10 mouse cellular contexts compared by ENCODE assay signal in the genomic region with DNA sequence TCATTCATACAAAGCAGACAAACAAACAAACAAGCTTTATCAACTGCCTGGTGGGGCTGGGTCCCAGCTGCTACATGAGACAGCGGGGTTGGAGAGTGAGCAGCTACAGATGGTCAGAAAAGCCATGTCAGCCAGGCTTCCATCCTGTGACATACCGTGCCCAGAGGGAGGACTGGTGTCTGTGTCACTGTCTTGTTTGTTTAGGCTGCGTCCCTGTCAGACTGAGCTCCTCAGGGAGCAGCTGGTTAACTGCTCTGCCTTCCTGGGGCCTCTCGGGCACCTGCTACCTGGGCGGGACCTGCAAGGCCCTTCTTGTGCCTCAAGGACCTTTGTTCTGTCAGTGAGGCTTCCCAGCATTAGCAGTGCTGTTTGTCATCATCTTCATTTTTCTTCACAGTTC. TPM values are rescaled to one million over a fixed set of nuclear protein-coding genes. Genes with fewer than 3 reads are reported as not detected.
DNase-seq lines count a peak whose midpoint lies in the region; ATAC-seq lines count a peak whose summit lies in the region.
"Had no signal": no experiment of that assay in that cellular context is flagged by ENCODE, and none has a peak within 500 bp of the region (broad histone marks: within the 10 kb centered on the region; RNA-seq: fewer than 3 reads in every experiment).

No protein-coding gene starts in this region.

- DNase-seq in midbrain, embryonic 10.5 days (ENCODE audit: low spot score): no peak
- peak; percentile 54 to 60 for DNase-seq in cerebellum, postnatal 25 days
- no peak for DNase-seq in gastrocnemius, postnatal 36 days
- no peak for DNase-seq in right cerebral cortex, postnatal 25 days
- DNase-seq in adrenal gland, adult 2 months: no peak
- DNase-seq: lung, postnatal 36 days; thymus, postnatal 25 days had no signal

- H3K27me3 ChIP-seq in midbrain, embryonic 12.5 days: 0 out of 2 replicates have a peak, but pooled peaks cover 12% of the 10 kb centered on the region
- H3K27me3 ChIP-seq in midbrain, embryonic 10.5 days (ENCODE audit: low read depth, poor library complexity, severe bottlenecking): peaks cover 37% of the 10 kb centered on the region
- no peaks in the 10 kb centered on the region for H3K27me3 ChIP-seq in kidney, embryonic 15.5 days

- 0 out of 2 replicates have a peak, but pooled peaks cover 3% of the 10 kb centered on the region for H3K36me3 ChIP-seq in midbrain, embryonic 12.5 days
- H3K36me3 ChIP-seq in midbrain, embryonic 10.5 days: peaks cover 9% of the 10 kb centered on the region
- no peaks in the 10 kb centered on the region for H3K36me3 ChIP-seq in kidney, embryonic 15.5 days

- 51% methylated on average over 5 of the region's 5 CpGs for WGBS in midbrain, embryonic 12.5 days
- WGBS in midbrain, embryonic 10.5 days: 61% methylated on average over 5 of the region's 5 CpGs
- 44% methylated on average over 5 of the region's 5 CpGs for WGBS in kidney, embryonic 15.5 days

- intact Hi-C loops in gastrocnemius, postnatal 36 days (cut with DNase I): no loop called here

- H3K4me1 ChIP-seq in midbrain, embryonic 12.5 days: peaks cover 7% of the 10 kb centered on the region; the same call in 1 of the 2 replicates
- H3K4me1 ChIP-seq in midbrain, embryonic 10.5 days: peaks cover 37% of the 10 kb centered on the region
- peaks cover 5% of the 10 kb centered on the region; the same call in 1 of the 2 replicates for H3K4me1 ChIP-seq in kidney, embryonic 15.5 days

- H3K4me3 ChIP-seq in midbrain, embryonic 12.5 days: no peak overlapping the region
- H3K4me3 ChIP-seq in midbrain, embryonic 10.5 days: no peak overlapping the region
- H3K4me3 ChIP-seq in kidney, embryonic 15.5 days (replicated peaks): no peak overlapping the region

- no peak overlapping the region for H3K9ac ChIP-seq in midbrain, embryonic 12.5 days (replicated peaks)
- no peak overlapping the region for H3K9ac ChIP-seq in kidney, embryonic 15.5 days

- H3K27ac ChIP-seq in midbrain, embryonic 12.5 days (replicated peaks): peak overlapping the region; percentile 35; the same call in 1 of the 2 replicates
- no peak overlapping the region for H3K27ac ChIP-seq in midbrain, embryonic 10.5 days (replicated peaks)
- H3K27ac ChIP-seq in kidney, embryonic 15.5 days: no peak overlapping the region

- no peak overlapping the region for H3K4me2 ChIP-seq in midbrain, embryonic 12.5 days (replicated peaks)
- H3K4me2 ChIP-seq in kidney, embryonic 15.5 days: no peak overlapping the region
- H3K4me2 ChIP-seq: heart, embryonic 11.5 days had no signal

- H3K9me3 ChIP-seq in midbrain, embryonic 12.5 days: no peaks in the 10 kb centered on the region
- H3K9me3 ChIP-seq in midbrain, embryonic 10.5 days (replicated peaks): no peaks in the 10 kb centered on the region
- H3K9me3 ChIP-seq in kidney, embryonic 15.5 days (replicated peaks): no peaks in the 10 kb centered on the region

- ATAC-seq in midbrain, embryonic 12.5 days (ENCODE audit: low FRiP score, low read depth): 0 out of 2 replicates have a peak, but pooled peaks have one; percentile 34
- peak; percentile 85 for ATAC-seq in kidney, embryonic 15.5 days (replicated peaks; ENCODE audit: low FRiP score)

RNA-seq across cellular contexts. Expression of a gene that starts 28.8 kb away (rescaled TPM):
- polyA plus RNA-seq in midbrain, embryonic 12.5 days (2016; fragmentation: Nextera tagmentation; extraction: Ambion mirVana): 44.0 and 46.4 TPM in 2 replicates
- 70.4 and 79.0 TPM in 2 replicates for polyA plus RNA-seq in midbrain, embryonic 10.5 days (2016; fragmentation: Nextera tagmentation; extraction: Ambion mirVana)
- polyA plus RNA-seq in kidney, embryonic 15.5 days (2015; fragmentation: Nextera tagmentation; extraction: Ambion mirVana): 103 and 108 TPM in 2 replicates
- total RNA-seq in gastrocnemius, postnatal 36 days (2021): 1 to 10 TPM; 2.7 to 3.2 TPM
- 10 to 100 TPM; 65.5 to 84.7 TPM for total RNA-seq in adrenal gland, adult 2 months (2021)
- polyA plus RNA-seq in adrenal gland, adult 2 months (2012; rRNA removed): 8.1 and 18.4 TPM in 2 replicates

Comparison
In these comparisons a context has a peak if more than half of its experiments do, and no peak if none do; other contexts are left out.
1. DNase-seq: peak in cerebellum, postnatal 25 days (2 of 2); none in midbrain, embryonic 10.5 days (single experiment), gastrocnemius, postnatal 36 days (0 of 2), right cerebral cortex, postnatal 25 days (single experiment) and adrenal gland, adult 2 months (single experiment).